Mouse (Mus musculus) adrenal gland, postnatal 36 days (tissue): Measurements from ENCODE around the gene Prdm1. TPM values are rescaled to one million over a fixed set of nuclear protein-coding genes. Genes with fewer than 3 reads are reported as not detected.

ENCODE experiments used
- DNase-seq, 2 experiments: peaks; one replicate each; pipeline ENCODE4 v3.0.0; 2021; ENCODE audit warnings: mixed read lengths in 1 of 2
- long read RNA-seq, 2 experiments: library from polyadenylated mRNA; stranded (forward); transcript quantifications; one replicate each; pipeline ENCODE4 v2.0.0; 2021; ENCODE audit warnings: borderline sequencing depth in 2 of 2
- total RNA-seq, 2 experiments: library from RNA; stranded (reverse); gene quantifications; 2 replicates each; pipeline ENCODE4 v1.2.3; 2021

Prdm1 gene
- total RNA-seq, result 1 to 10 TPM; 1.1 to 5.2 TPM
- long read RNA-seq, experiment 1, result 0 reads
- long read RNA-seq, experiment 2, result 0 reads

GRCm38 (mm10) chr10:44528291-44529082, at the start of gene Prdm1:
Gene Prdm1 (minus strand): TSS chr10:44528501.
- DNase-seq, result no peak

- DNase-seq, result peak; percentile 78 to 85
These were observed 37.7 kb upstream of the Prdm1 start for GRCm38 (mm10) chr10:44565971-44566370.

GRCm38 (mm10) chr10:44565109-44565508, 36.8 kb upstream of the Prdm1 start:
- DNase-seq, result no peak

- no peak for DNase-seq
These were observed 28.5 kb upstream of the Prdm1 start for GRCm38 (mm10) chr10:44556845-44557244.

- no peak for DNase-seq
These were observed 27.0 kb upstream of the Prdm1 start for GRCm38 (mm10) chr10:44555317-44555716.

- DNase-seq, result no peak
These were observed 25.3 kb upstream of the Prdm1 start for GRCm38 (mm10) chr10:44553648-44554047.

- DNase-seq, result peak; percentile 1 to 8
These were observed 10.8 kb upstream of the Prdm1 start for GRCm38 (mm10) chr10:44539033-44539578.

GRCm38 (mm10) chr10:44538137-44538536, 9.8 kb upstream of the Prdm1 start:
- DNase-seq, result no peak

- DNase-seq, result no peak
These were observed 1.7 kb upstream of the Prdm1 start for GRCm38 (mm10) chr10:44530067-44530360.

- DNase-seq, result peak; percentile 90 to 94
These were observed 1.1 kb upstream of the Prdm1 start for GRCm38 (mm10) chr10:44529218-44530066.

- no peak for DNase-seq
These were observed 650 bp downstream of the Prdm1 start for GRCm38 (mm10) chr10:44527651-44528050.

- DNase-seq, result peak; percentile 44 to 49
These were observed 1.3 kb downstream of the Prdm1 start for GRCm38 (mm10) chr10:44526751-44527591.

GRCm38 (mm10) chr10:44520189-44520588, 8.1 kb downstream of the Prdm1 start:
- DNase-seq, result no peak

- no peak for DNase-seq
These were observed 9.7 kb downstream of the Prdm1 start for GRCm38 (mm10) chr10:44518631-44519030.

GRCm38 (mm10) chr10:44513108-44513507, 15.2 kb downstream of the Prdm1 start:
- no peak for DNase-seq

- no peak for DNase-seq
These were observed 17.3 kb downstream of the Prdm1 start for GRCm38 (mm10) chr10:44511029-44511428.

GRCm38 (mm10) chr10:44508649-44509048, 19.7 kb downstream of the Prdm1 start:
- DNase-seq, result no peak

GRCm38 (mm10) chr10:44507984-44508383, 20.3 kb downstream of the Prdm1 start:
- no peak for DNase-seq

- peak; percentile 8 to 15 for DNase-seq
These were observed 25.4 kb downstream of the Prdm1 start for GRCm38 (mm10) chr10:44502891-44503290.

GRCm38 (mm10) chr10:44499897-44500519, 28.3 kb downstream of the Prdm1 start:
- no peak for DNase-seq

- no peak for DNase-seq
These were observed 34.3 kb downstream of the Prdm1 start for GRCm38 (mm10) chr10:44493818-44494492.
